Mouse (Mus musculus) testis, adult 2 months (tissue): ENCODE data around the gene Hyal1. TPM values are rescaled to one million over a fixed set of nuclear protein-coding genes. Genes with fewer than 3 reads are reported as not detected.
A peak's percentile ranks its signal among the peaks of the same experiment; 100 is the strongest.

Experiments used
- H3K27ac ChIP-seq: fragments of 200-500 bp; 2 replicates; pipeline ENCODE4 v1.5.1; 2012; ENCODE audit warnings: low read depth, low read length; ENCODE audit not compliant: control insufficient read depth, insufficient read depth
- H3K27me3 ChIP-seq: fragments of 200-500 bp; 2 replicates; pipeline ENCODE4 v1.6.1; 2012; ENCODE audit warnings: mild to moderate bottlenecking, low read length, moderate library complexity; ENCODE audit not compliant: control insufficient read depth, insufficient read depth
- H3K36me3 ChIP-seq: fragments of 200-500 bp; 2 replicates; pipeline ENCODE4 v1.6.1; 2012; ENCODE audit warnings: mild to moderate bottlenecking, low read length; ENCODE audit not compliant: control insufficient read depth, insufficient read depth
- H3K4me1 ChIP-seq: fragments of 200-500 bp; 2 replicates; pipeline ENCODE4 v1.6.1; 2012; ENCODE audit warnings: low read length; ENCODE audit not compliant: control insufficient read depth, insufficient read depth
- H3K4me3 ChIP-seq: fragments of 200-500 bp; 2 replicates; pipeline ENCODE4 v1.5.1; 2012; ENCODE audit warnings: low read depth, mild to moderate bottlenecking, low read length, moderate library complexity, mixed read lengths; ENCODE audit not compliant: control insufficient read depth
- CTCF ChIP-seq: fragments of 200-500 bp; IDR thresholded peaks from 2 replicates; pipeline ENCODE4 v1.5.1; 2012; ENCODE audit warnings: low read depth, mild to moderate bottlenecking, inconsistent platforms, low read length, moderate library complexity; ENCODE audit not compliant: control insufficient read depth, insufficient read depth, insufficient replicate concordance
- POLR2A ChIP-seq: fragments of 200-500 bp; IDR thresholded peaks from 2 replicates; pipeline ENCODE4 v1.6.1; 2012; ENCODE audit warnings: low read depth, mild to moderate bottlenecking, inconsistent platforms, low read length, moderate library complexity; ENCODE audit not compliant: control insufficient read depth
- polyA plus RNA-seq: library from polyadenylated mRNA; depleted of rRNA; stranded (reverse); fragments of >200 nt; gene quantifications from 2 replicates; pipeline ENCODE4 v1.2.3, GENCODE M21; 2012

Gene Hyal1
- polyA plus RNA-seq, 1 experiment, result 4.0 TPM

DNA sequence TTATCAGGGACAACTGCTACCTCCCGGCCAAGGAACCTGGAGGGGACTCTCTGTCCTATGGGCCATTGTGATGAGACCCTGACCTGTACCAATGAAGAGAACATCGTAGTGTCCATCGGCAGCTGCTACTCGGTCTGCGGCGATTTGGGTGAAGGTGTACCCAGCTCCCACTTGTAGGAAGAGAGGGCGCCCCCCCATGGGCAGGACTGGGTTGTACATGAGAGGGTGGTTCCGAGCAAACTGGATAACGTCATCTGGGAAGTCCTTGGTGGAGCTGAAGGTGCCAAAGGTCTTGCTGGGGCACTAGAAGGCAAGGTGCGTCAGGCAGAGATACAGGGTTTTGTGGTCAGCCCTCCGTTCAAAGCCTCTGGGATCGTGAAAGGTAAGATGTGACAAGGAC is 24.0 kb downstream of the Hyal1 start:
- H3K4me3 ChIP-seq, result no peak overlapping the region

DNA sequence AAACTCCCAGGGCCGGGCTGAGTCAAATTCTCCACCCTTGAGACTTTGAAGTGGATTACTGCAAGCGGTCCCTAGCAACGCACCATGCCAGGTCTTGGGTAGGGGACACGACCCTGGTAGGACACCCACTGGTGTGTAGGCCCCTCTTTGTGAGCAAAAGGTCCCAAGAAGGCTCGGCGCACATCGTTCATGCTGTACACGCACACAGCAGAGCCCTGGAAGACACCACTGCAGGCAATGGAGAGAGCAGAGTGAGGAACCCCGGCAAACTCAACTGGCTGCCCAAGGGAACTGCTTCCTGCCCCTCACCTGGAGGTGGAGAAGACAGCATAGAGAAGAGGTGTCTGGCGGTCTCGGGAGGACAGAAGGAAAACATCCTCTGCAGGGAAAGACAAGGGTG is 24.5 kb downstream of the Hyal1 start:
- no peak for TF ChIP-seq CTCF
- no peak for TF ChIP-seq POLR2A
- Histone ChIP-seq H3K4me1 (peaks cover 15% of the 10 kb centered on the region), H3K27ac (no peak overlapping the region), H3K27me3 (no peaks in the 10 kb centered on the region), H3K4me3 (no peak overlapping the region), H3K36me3 (no peaks in the 10 kb centered on the region)

More for the DNA sequence above, 24.0 kb downstream of the Hyal1 start:
- no peaks in the 10 kb centered on the region for H3K36me3 ChIP-seq
- no peaks in the 10 kb centered on the region for H3K27me3 ChIP-seq
- H3K27ac ChIP-seq, result no peak overlapping the region
- TF ChIP-seq POLR2A, result no peak
- TF ChIP-seq CTCF, result peak; percentile 22; the same call in 1 of the 2 replicates
- H3K4me1 ChIP-seq, result peaks cover 15% of the 10 kb centered on the region

DNA sequence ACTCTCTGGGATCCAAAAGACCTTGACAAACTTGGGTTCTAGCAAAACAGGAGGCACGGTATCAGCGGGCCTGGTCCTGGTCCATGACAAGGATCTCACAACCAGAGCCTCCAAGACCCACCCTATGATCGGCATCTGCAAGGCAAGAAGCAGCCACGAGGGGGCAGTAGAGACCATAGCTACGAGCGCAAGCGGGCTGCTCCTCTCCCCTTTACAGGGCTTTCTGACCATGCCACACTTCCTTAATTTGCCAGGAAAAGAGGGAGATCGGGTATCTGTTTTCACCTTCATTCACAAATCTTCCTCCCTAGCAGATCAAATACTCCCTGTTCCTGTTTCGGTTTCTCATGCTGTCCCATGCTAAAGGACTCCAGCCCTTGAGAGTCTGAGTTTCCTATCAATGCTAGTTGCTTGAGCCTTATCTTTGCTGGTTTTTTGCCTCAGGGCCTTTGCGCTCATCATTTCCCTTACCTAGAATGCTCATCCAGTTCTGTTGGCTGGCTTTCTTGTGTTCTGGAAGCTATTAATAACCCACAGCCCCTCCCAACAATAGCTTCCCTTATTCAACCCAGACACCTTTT is 25.4 kb downstream of the Hyal1 start:
- no peak overlapping the region for H3K4me3 ChIP-seq
- H3K27me3 ChIP-seq, result no peaks in the 10 kb centered on the region
- peaks cover 15% of the 10 kb centered on the region for H3K4me1 ChIP-seq
- H3K36me3 ChIP-seq, result no peaks in the 10 kb centered on the region
- TF ChIP-seq POLR2A (no peak), CTCF (peak; percentile 97)
- H3K27ac ChIP-seq, result no peak overlapping the region

DNA sequence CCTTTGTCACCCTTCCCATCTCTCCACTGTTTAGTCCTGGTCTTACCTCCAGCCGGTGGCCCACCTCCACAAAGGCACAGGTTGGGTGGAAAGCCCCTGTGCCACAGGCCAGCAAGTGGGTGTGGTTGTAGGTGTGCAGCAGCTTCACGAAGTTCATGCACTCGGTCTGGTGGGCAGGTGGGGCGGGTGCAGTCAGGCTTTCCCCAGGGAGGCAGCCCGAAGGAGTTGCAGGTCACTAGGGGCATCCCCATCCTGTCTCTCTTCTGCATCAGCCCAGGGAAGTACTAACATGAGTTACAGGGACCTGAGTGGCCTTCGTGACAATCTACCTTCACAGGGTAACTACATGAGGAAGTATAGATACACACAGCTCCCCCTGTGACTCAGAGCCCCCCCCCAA is 26.5 kb downstream of the Hyal1 start:
- H3K4me1 ChIP-seq, result peaks cover 15% of the 10 kb centered on the region
- no peak overlapping the region for H3K27ac ChIP-seq
- TF ChIP-seq POLR2A, result no peak
- peak overlapping the region; percentile 51 for H3K4me3 ChIP-seq
- no peaks in the 10 kb centered on the region for H3K36me3 ChIP-seq
- no peaks in the 10 kb centered on the region for H3K27me3 ChIP-seq

DNA sequence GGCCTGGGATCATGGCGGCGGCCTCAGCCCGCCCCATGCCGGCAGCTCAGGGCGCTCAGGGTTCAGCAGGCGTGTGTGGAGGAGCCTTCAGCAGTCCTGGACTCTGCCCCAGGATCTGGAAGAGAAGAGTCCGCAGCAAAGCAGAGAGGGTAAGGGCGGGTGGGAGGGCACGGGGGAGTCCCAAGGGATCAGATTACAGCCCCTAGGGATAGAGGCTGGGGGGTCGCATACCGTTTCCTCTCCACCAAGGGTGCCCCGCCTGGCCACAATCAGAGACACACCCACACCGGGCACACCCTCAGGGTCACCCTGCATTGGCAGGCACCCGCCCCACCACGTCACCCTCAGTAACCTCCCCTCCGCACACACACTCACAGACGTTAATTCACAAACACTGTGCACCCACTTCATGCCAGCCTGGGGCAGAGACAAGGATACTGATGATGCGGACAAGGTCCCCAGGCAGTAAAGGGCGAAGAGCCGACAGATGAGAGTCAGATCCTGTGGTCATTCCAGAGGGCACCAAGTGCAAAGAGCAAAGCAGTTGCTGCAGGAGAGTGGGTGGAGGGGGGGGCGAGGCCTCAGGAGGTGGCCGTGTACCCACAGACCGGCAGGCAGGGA is 28.4 kb downstream of the Hyal1 start:
- Histone ChIP-seq H3K4me1 (peaks cover 7% of the 10 kb centered on the region), H3K4me3 (peak overlapping the region; percentile 51), H3K36me3 (no peaks in the 10 kb centered on the region), H3K27ac (no peak overlapping the region), H3K27me3 (no peaks in the 10 kb centered on the region)
- TF ChIP-seq CTCF (no peak), POLR2A (no peak)

DNA sequence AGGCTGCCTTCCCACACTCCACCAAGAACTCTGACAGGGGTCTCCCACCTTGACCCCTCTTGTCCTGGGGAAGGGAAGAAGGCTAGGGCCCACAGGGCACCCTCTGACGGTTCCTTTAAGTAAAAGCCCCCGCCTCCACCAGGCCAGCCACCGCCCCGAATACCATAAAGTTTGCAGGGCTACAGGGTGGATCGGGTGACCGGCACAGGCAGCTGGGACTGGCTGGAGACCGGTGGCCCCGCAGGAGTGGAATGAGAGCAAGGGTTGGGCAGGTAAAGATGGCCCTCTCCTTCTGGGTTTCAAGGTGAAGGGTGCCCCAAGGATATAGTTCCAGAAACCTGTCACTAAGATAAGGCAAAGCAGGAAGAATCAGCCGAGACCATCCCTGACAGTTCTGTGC is 29.9 kb downstream of the Hyal1 start:
- H3K4me1 ChIP-seq, result peaks cover 9% of the 10 kb centered on the region

DNA sequence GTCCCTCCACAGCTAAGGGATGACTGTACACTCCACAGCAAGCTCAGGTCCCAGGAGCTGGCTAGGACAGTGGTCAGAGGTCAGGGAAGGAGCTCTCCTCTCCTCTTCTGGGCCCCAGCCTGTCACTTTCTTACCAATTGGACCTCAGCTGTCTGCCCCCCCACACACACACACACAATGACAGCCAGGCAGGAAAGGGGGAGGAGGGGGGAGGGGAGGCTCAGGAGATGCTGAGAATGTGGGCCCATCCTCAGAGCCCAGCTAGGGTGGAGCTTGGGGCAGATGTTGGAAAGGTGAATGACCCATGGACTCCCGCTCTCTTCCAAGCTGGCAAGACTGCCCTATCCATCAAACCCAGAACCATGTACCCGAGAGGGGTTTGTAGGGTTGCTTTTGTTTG is 30.3 kb downstream of the Hyal1 start:
- Histone ChIP-seq H3K4me1 (peaks cover 14% of the 10 kb centered on the region), H3K27me3 (no peaks in the 10 kb centered on the region), H3K4me3 (no peak overlapping the region), H3K36me3 (no peaks in the 10 kb centered on the region), H3K27ac (no peak overlapping the region)
- TF ChIP-seq CTCF (no peak), POLR2A (no peak)

More for the DNA sequence above, 29.9 kb downstream of the Hyal1 start:
- Histone ChIP-seq H3K4me3 (no peak overlapping the region; the same call in 1 of the 2 replicates), H3K36me3 (no peaks in the 10 kb centered on the region), H3K27me3 (no peaks in the 10 kb centered on the region), H3K27ac (no peak overlapping the region)
- TF ChIP-seq POLR2A, result no peak
- TF ChIP-seq CTCF, result no peak
